Mouse (Mus musculus) adrenal gland, postnatal 25 days (tissue): ENCODE data around the gene Bcl7c. TPM values are rescaled to one million over a fixed set of nuclear protein-coding genes. Genes with fewer than 3 reads are reported as not detected.
A peak's percentile ranks its signal among the peaks of the same experiment; 100 is the strongest.
"Not testable (repeated sequence)": the region's sequence is repeated elsewhere in the genome, so short reads cannot be mapped to it uniquely, and the experiment has no call there.

Experiments used
- DNase-seq: peaks from one replicate; pipeline ENCODE4 v3.0.0; 2021; ENCODE audit warnings: mixed read lengths
- total RNA-seq: library from RNA; stranded (reverse); gene quantifications from 2 replicates; pipeline ENCODE4 v1.2.3, GENCODE M21; 2021

Gene Bcl7c
- total RNA-seq, 1 experiment from 2014 or later, result 114 TPM

GRCm38 (mm10) chr7:127716992-127717391 is 8.3 kb upstream of the Bcl7c start:
- peak; percentile 79 for DNase-seq

DNA sequence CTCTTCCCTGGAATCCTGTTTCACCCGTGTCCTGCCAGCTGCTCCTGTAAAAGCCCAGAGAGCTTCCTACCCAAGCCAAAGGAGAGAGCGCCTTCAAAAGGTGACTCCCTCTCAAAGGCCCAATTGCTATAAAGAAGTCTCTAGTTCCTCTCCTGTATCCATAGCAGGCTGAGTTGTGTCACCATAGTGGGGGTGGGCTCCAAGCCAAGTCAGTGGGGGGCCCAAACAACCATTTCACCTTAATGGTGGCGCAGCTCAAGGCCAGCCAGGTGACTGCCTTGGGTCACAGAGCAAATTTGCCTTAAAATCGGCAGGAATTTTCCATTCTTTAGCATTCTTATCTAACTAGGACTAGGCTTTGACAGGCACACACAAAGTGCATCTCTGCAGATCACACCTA is 6.1 kb upstream of the Bcl7c start:
- no peak for DNase-seq

DNA sequence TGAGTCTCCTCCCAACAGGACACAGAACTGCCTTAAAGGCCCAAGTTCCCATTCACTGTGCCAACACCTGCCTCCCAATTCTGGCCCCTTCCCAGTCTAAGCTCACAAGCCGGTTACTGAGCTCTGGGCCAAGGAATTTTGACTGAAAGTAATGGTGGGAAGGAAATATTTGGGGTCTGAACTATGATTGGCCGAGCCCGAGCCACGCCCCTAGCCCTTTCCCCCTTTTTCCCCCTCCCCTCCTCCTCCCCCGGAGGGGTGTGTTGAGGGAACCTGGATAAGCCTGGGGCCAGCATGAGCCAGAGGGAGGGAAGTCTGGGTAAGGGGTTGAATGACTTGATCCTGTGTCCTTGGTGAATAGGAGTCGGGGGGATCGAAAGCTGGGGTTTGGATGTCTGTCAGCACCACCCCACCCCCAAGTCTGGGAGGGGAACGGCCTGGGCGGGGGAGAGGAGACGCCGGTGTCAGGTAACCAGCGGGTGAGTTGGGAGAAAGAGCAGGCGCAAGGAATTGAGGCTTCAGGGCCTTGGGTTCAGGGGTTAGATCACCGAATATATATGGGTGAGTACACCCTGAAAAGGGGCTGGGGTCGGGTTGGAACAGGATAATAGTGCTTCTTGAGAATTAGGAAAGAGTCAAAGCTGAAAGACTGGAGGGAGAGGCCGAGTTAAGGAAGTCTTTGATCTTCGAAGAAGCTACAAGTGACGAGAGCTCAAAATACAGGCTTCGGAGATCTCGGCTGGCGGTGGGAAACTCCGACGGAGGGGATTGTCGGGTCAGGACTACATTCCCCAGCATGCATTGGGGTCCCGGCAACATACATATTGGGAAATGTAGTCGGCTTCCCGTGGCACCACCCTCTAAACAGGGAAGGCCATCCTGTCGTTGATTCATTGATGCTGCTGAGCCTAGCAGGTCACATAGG is 4.0 kb upstream of the Bcl7c start, which contains the start of gene Ctf1:
TSS of gene Ctf1 (plus strand) at position 276 of the 925 bp plus-strand sequence.
- DNase-seq, result peak; percentile 71

DNA sequence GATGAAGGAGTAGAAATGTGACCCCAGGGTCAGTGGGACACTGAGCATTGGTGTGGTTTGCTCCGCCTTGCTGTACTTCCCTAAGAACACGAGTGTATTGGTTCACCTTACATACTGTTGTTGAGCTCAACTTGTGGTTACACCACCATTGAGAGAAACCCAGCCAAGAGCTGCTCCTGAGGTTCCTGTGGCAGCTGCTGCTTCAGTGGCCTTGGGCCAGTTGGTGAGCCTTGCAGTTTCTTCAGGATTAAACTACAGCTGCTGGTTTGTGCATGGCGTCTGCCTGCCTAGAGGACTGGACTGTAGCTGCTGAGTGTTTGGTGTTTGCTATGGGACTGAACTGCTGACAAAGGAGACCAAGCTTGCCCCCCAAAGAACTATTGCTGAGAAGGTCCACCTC is 2.7 kb upstream of the Bcl7c start:
- no peak for DNase-seq

DNA sequence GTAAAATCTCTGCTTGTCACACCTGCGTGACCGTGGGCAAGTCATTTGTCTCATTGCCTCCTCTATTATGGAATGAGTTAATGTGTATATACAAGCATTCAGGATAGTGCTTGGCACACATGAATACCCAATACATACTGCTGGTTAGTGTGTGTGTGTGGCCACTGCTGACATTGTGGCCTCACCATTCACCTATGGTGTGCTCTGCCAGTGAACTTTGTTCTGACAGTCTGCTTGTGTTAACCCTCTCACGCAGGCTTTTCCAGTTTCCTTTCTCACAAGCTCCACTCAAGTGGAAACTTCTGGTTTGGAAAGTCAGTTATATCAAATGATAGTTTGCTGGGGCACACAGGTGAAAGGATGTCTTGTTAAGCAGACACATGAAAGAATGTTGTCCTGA is 2.3 kb upstream of the Bcl7c start:
- no peak for DNase-seq

- no peak for DNase-seq
These were observed 687 bp upstream of the Bcl7c start for GRCm38 (mm10) chr7:127709261-127709979.

DNA sequence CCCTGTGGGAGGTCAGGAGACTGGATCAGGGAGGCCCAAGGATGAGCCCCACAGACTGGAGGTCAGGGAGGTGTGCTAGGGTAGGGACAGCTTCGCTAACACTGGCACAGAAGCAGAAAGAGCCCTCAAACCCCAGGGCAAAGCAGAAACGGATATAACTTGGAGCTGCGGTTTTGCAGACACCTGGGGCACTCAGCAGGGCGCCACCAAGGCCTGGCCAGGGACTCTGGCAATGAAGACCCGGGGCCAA is 851 bp downstream of the Bcl7c start:
- DNase-seq, result no peak

DNA sequence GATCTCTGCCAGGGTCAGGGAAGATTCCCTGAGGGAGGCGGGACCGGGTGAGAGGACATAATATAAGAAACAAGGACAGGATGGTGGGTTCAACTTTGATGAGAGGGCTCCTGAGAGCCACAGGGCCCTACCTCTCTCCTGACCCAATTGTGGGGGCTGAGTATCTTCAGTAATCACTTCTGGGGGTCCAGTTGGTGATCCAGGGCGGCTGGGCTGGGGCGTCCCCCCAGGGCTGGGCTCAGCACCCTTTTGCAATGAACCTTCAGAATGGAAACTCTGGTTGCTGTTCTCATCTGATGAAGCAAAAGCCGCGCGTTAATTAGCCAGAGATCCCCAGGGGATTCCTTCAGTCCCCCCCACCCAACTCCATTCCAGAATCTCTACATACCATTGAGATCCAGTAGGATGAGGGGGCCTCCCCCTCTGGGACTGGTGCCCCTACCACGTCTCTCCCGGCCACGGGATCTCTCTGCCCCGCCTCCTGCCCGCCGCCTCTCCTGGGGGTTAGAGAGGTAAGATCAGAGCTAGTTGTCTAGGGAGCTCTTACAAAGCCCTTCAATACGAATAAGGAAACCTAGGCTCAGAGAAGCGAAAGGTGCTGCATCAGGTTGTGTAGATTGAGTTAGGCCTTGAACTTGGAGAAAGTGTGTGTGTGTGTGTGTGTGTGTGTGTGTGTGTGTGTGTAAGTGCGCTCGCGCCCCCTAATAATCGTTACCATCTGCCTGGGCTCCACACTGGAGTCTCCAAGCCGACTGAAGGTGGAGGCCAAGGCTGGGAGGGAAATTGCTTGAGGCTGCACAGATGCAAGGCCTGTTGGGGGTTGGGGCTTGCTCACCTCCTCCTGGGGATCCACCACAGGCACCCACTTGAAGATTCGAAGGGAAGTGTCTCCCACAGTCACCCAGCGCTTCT is 1.4 kb downstream of the Bcl7c start:
- DNase-seq, result peak; percentile 30

DNA sequence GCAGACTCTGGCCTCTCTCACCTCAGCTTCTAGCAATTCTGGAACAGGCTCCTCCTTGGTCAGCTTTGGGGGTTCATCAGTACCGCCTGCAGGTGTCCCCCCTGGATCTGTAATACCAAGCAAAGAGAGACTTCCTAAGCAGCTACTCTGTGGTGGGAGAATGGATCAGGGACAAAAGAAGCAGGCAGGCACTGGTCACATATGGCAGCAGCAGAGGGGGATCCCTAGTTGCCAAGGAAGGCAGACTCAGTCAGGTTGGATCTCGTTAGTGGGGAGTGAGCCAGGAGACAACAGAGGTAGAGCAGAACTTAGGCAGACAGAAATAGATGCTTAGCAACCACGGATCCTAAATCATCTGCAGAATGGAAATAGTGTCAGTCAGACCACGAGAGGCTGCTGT is 3.0 kb downstream of the Bcl7c start:
- no peak for DNase-seq

GRCm38 (mm10) chr7:127704598-127704997 is 4.1 kb downstream of the Bcl7c start:
- no peak for DNase-seq

GRCm38 (mm10) chr7:127703561-127704178 is 5.1 kb downstream of the Bcl7c start:
- no peak for DNase-seq

DNA sequence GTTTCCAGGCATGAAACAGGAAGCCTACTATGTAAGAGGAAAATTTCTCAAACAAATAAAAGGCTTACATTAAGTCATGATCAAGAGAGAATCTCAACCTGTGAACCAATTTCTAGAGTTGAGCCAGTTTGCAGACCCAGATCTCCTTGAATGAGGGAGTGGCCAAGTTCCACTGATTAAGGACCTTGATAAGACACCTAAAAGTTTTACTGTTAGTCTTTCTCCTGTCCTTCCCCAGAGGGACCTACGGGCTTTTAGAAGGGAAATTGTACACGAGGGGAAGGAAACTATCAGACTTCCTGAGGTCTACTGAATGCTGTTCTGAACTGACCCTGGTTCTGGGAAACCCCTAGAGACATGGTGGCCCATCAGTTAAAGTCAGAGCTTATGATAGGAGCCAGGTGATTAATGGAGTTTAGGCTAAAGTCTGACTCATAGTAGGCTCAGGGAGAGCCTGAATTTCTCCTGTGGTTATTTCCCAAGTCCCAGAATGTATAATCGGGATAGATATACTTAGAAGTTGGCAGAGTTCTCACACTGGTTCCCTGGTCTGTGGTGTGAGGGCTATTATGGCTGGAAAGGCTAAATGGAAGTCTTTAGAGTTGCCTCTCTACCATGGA is 7.9 kb downstream of the Bcl7c start:
- no peak for DNase-seq

DNA sequence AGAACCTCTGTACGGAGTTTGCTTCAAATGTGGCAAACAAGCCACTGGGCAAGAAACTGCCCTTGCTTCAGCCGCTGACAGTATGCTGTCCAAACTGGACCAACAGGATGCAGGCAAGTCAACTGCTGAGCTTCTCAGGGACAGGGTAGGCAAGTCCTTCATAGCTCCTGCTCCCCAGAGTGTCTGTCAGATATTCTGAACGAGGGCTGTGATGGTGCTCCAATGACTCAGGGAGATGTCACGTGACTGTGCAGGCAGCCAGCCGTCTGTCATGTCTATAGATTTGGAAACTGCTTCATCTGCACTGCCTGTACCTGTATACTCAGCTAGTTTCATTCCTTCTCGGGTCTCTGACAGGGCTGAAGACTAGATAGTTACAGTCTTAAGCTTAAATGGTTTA is 9.7 kb downstream of the Bcl7c start:
- no peak for DNase-seq

- not testable (repeated sequence) for DNase-seq
These were observed 15.0 kb downstream of the Bcl7c start for GRCm38 (mm10) chr7:127693730-127694129.

DNA sequence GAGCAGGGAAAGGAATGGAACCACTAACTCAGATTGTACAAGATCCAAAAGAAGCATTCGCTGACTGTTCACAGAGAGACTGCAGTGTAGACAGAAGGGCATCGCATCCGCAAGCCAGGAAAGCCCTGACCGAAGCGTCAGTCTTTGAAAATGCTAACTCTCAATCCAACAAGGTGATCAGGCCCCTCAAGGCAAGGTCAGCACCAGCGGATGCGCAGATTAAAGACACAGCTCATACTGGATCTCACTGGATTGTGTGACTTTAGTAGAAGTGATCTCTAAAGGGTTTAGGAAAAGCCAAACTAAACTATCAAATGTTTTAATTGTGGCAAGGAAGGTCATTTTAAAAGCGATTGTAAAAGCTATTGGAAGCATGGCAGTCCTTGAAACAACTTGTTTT is 15.4 kb downstream of the Bcl7c start:
- DNase-seq, result no peak

DNA sequence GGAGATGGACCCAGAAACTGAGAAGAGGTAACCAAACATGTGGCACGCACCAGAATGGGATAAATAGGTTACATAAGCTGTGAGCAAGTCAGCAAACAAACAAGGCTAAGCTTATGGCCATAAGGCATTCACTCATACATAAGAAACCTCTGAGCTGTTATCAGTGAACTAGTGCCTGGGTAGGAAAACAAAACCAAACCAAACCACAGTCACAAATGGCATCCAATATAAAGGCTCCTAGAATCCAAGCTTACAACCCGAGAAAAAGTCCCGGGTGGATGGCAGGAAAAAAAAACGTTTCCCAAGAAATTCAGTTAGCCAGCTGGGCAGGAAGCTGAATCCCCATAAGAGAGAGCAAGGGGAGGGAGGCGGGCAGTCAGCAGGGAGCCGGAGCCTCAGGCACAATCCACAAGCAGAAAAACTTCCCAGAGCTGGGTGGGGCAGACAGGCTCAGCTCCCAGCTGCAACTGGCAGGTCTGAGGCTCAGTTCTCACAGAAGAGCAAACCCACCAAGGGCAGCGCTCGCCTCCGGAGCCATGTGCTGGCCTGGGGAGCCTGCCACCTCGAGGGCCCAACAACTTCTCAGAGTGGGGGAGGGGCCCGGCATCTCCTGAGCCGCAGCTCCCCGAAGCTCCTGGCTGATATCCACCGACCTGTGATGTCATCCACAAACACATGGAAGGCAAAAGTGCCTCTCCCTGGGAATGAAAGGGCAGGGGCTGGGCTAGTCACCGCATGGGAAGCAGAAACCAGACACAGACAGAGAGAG is 17.3 kb downstream of the Bcl7c start:
- peak; percentile 80 for DNase-seq

GRCm38 (mm10) chr7:127689626-127690280 is 19.0 kb downstream of the Bcl7c start:
- DNase-seq, result no peak

DNA sequence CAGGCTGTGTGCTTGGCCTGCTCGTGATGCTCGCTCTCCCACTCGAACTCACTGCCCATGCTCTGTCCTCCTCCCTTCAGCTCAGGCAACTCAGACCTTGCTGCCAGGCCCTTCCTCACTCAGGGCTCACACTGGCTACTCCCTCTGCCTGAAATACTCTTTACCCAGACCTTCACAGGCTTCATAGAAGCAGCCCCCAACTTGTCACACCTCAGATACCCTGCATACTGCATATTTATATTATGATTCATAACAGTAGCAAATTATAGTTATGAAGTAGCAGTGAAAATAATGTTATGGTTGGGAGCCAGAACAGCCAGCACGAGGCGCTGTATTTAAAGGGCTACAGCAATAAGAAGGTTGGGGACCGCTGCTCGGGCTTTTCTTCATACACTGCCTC is 19.8 kb downstream of the Bcl7c start:
- no peak for DNase-seq

DNA sequence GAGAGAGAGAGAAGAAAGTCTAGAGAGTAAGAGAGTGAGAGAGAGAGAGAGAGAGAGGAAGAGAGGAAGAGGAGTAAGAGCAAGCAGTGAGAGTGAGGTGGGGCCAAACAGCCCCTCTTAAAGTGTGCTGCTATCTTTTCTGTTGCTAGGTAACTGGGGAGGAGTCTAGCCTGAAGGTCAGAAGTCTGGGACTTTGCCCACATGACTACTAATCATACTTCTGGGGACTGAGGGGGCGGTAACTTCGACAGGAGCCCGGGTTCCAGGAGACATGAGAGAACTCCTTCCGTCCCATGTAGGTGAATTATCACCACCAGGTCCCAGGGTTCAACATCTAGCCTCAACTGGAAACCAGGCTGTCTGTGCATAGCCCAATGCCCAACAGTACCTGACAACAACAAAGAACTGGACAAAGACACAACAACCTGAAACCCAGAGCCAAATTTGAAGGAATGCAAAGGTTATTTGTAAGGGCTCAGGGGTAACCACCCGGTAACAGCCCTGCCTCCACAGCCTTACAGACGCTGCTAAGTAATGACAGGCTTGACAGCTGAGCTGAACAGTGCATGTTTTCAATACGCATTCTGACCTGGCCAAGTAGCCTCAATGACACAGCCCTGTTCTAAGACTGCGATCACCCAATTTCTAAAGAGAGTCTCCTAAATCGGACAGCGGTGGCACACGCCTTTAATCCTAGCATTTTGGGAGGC is 21.8 kb downstream of the Bcl7c start:
- DNase-seq, result no peak
